Mouse (Mus musculus) E14TG2a.4 (cell line): ENCODE data around the gene Aff1.

ENCODE experiments used
- CTCF ChIP-seq: conservative IDR thresholded peaks from 2 replicates; pipeline ENCODE4 v1.5.1; 2014; ENCODE audit warnings: low read length
- POU5F1 ChIP-seq: IDR thresholded peaks from 2 replicates; pipeline ENCODE4 v1.6.1; 2014; ENCODE audit warnings: low read length, borderline replicate concordance

GRCm38 (mm10) chr5:103780266-103780665 is 88.1 kb downstream of the Aff1 start:
- TF ChIP-seq CTCF (no peak), POU5F1 (no peak)
